Mouse (Mus musculus): Measurements from ENCODE around the gene Hexim2.

GRCm38 (mm10) chr11:103174411-103174832 lies 42.2 kb downstream of the Hexim2 start:
- no peak for TF ChIP-seq POLR2A (IDR thresholded peaks at IDR 0.05; ENCODE audit: borderline replicate concordance, low read depth, low read length)
- no peak for TF ChIP-seq CTCF (IDR thresholded peaks at IDR 0.05; ENCODE audit: low read depth, low read length)

Data from bone marrow macrophage, adult 2 months (primary cell).